Mouse (Mus musculus) forebrain, embryonic 10.5 days (tissue): ENCODE measurements around the gene Slc43a1. TPM values are rescaled to one million over a fixed set of nuclear protein-coding genes. Genes with fewer than 3 reads are reported as not detected.

Experiments
- DNase-seq: peaks from one replicate; pipeline ENCODE4 v3.0.0-alpha.2; 2017; ENCODE audit warnings: low spot score; ENCODE audit errors: extremely low spot score
- H3K27ac ChIP-seq: fragments of 300-500 bp; sonication (generic); 2 replicates; pipeline ENCODE4 v1.5.1; 2016; ENCODE audit warnings: mild to moderate bottlenecking
- H3K27me3 ChIP-seq: fragments of 300-500 bp; sonication (generic); 2 replicates; pipeline ENCODE4 v1.6.1; 2016; ENCODE audit warnings: mild to moderate bottlenecking; ENCODE audit not compliant: poor library complexity, severe bottlenecking
- H3K36me3 ChIP-seq: fragments of 300-500 bp; sonication (generic); replicated peaks from 2 replicates; pipeline ENCODE4 v1.6.1; 2016; ENCODE audit warnings: mild to moderate bottlenecking, moderate library complexity
- H3K4me1 ChIP-seq: fragments of 300-500 bp; sonication (generic); 2 replicates; pipeline ENCODE4 v1.6.1; 2016
- H3K4me3 ChIP-seq: fragments of 300-500 bp; sonication (generic); 2 replicates; pipeline ENCODE4 v1.5.1; 2016; ENCODE audit warnings: mild to moderate bottlenecking, moderate library complexity
- H3K9me3 ChIP-seq: fragments of 300-500 bp; sonication (generic); 2 replicates; pipeline ENCODE4 v1.6.1; 2016; ENCODE audit warnings: mild to moderate bottlenecking, moderate library complexity
- WGBS: fragments of 180-500 bp; shearing (Covaris S2); methylation state at CpG from one replicate; pipeline ENCODE4 v1.1.7; 2016; 5-methylcytosine and 5-hydroxymethylcytosine counted together
- polyA plus RNA-seq: library from polyadenylated mRNA; unstranded; fragments of >200 nt; fragmentation: Nextera tagmentation; extraction: Ambion mirVana; gene quantifications from 2 replicates; pipeline ENCODE4 v1.2.1, GENCODE M21; 2016

The Slc43a1 gene
- polyA plus RNA-seq, 1 experiment from 2014 or later = 28.5 TPM

- Histone ChIP-seq H3K4me1 (peaks cover 49% of the 10 kb centered on the region), H3K9me3 (no peaks in the 10 kb centered on the region), H3K4me3 (peak overlapping the region; percentile 34), H3K36me3 (no peaks in the 10 kb centered on the region), H3K27me3 (peaks cover 82% of the 10 kb centered on the region), H3K27ac (no peak overlapping the region)
- no peak for DNase-seq
- WGBS = 8% methylated on average over 6 of the region's 6 CpGs
These were observed 44.4 kb downstream of the Slc43a1 start for GRCm38 (mm10) chr2:84883084-84883483.

DNA sequence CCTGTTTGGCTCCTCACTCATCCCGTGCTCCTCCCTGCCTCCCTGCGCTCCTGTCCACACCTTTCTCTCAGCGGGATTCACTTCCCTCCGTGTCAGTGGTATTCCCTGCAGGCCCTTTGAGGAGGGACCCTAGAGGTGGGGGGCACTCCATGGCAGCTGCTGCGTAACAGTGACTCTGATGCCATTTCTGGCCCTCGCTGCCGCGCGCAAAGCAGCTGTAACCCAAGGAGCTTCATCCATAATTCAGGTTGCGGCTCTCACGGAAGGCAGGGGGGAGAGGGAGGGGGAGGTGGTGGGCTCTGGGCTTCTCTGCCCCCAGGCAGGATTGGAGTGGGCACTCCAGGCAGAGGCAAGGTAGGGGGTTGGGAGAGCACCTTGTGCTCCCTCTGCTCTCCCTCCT, 44.9 kb downstream of the Slc43a1 start:
- H3K9me3 ChIP-seq = no peaks in the 10 kb centered on the region
- peak overlapping the region; percentile 25; the same call in 1 of the 2 replicates for H3K27ac ChIP-seq
- H3K4me1 ChIP-seq = peaks cover 53% of the 10 kb centered on the region
- WGBS = 5% methylated on average over 11 of the region's 11 CpGs
- no peaks in the 10 kb centered on the region for H3K36me3 ChIP-seq
- peak overlapping the region; percentile 34 for H3K4me3 ChIP-seq
- DNase-seq = no peak
- peaks cover 87% of the 10 kb centered on the region for H3K27me3 ChIP-seq

GRCm38 (mm10) chr2:84883942-84884341, 45.3 kb downstream of the Slc43a1 start:
- Histone ChIP-seq H3K27ac (peak overlapping the region; percentile 25; the same call in 1 of the 2 replicates), H3K36me3 (no peaks in the 10 kb centered on the region), H3K9me3 (no peaks in the 10 kb centered on the region), H3K27me3 (peaks cover 91% of the 10 kb centered on the region), H3K4me1 (peaks cover 56% of the 10 kb centered on the region), H3K4me3 (peak overlapping the region; percentile 34; the same call in 1 of the 2 replicates)
- 62% methylated on average over 4 of the region's 4 CpGs for WGBS
- DNase-seq = no peak

GRCm38 (mm10) chr2:84884611-84885010, 46.0 kb downstream of the Slc43a1 start:
- H3K9me3 ChIP-seq = no peaks in the 10 kb centered on the region
- no peaks in the 10 kb centered on the region for H3K36me3 ChIP-seq
- peaks cover 63% of the 10 kb centered on the region for H3K4me1 ChIP-seq
- H3K27ac ChIP-seq = no peak overlapping the region
- H3K27me3 ChIP-seq = peaks cover 98% of the 10 kb centered on the region
- H3K4me3 ChIP-seq = no peak overlapping the region
- DNase-seq = no peak
- WGBS = 58% methylated on average over 4 of the region's 4 CpGs

DNA sequence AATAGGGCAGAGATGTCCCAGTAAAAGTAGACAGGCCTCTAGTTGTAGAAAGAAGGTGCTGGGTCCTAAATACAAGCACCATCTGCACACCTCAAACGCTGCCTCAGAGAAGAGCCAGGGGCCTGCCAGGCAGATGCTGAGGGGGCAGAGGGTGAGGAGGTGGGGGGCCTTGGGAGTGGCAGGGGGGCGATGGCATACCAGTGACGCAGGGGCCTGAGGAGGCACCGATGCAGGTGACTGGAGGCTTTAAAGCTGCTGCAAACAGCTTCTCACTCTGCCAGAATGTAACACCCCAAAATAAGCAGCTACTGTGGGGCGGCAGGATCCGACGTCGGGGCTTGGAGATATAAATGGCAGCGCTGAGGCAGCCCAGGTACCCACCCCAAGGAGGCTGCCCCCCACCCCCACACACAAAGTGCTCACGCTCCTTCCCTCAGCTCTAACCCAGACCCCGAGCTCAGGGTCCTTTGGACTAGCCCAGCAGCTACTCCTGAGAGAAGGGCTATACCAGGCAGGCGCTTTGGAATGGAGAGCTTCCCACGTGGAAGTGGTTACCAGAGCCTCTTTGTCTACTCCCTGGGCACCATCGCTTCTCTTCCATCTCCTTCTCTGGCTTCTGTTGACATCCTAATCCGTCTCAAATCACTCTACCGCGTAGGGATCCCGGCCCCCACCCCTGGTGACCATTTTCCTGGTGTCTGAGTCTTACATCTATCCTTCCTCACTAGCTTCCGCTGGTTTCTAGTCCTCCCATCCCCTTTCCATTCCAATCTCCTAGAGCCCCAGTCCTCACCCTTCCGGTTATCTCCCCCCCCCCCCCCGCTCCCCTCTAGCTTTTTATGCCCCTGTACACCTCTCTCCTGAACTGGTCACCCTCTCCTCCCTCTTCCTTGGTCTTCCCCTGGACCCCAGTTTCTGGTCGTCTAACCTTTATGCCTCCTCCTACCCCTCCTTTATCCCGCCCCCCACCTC, 46.7 kb downstream of the Slc43a1 start:
- H3K36me3 ChIP-seq = no peaks in the 10 kb centered on the region
- no peaks in the 10 kb centered on the region for H3K9me3 ChIP-seq
- peaks cover 100% of the 10 kb centered on the region for H3K27me3 ChIP-seq
- H3K4me1 ChIP-seq = peaks cover 64% of the 10 kb centered on the region
- DNase-seq = no peak
- 11% methylated on average over 20 of the region's 23 CpGs for WGBS
- H3K4me3 ChIP-seq = peak overlapping the region; percentile 66
- H3K27ac ChIP-seq = peak overlapping the region; percentile 73

- Histone ChIP-seq H3K9me3 (no peaks in the 10 kb centered on the region), H3K27ac (peak within 1 kb of the TSS; percentile 73), H3K36me3 (no peaks in the 10 kb centered on the region), H3K4me1 (peaks cover 64% of the 10 kb centered on the region), H3K27me3 (peaks cover 100% of the 10 kb centered on the region), H3K4me3 (peak within 1 kb of the TSS; percentile 66)
- under 1% methylated on average over 35 of the region's 35 CpGs for WGBS
- peak; percentile 44 for DNase-seq
These were observed 47.6 kb downstream of the Slc43a1 start, which contains the start of gene Rtn4rl2 for GRCm38 (mm10) chr2:84886234-84886731. Gene Rtn4rl2 (minus strand): TSS chr2:84886710.

- under 1% methylated on average over 29 of the region's 39 CpGs for WGBS
- peak overlapping the region; percentile 66 for H3K4me3 ChIP-seq
- H3K9me3 ChIP-seq = no peaks in the 10 kb centered on the region
- H3K27ac ChIP-seq = peak overlapping the region; percentile 73
- peaks cover 64% of the 10 kb centered on the region for H3K4me1 ChIP-seq
- H3K27me3 ChIP-seq = peaks cover 97% of the 10 kb centered on the region
- H3K36me3 ChIP-seq = no peaks in the 10 kb centered on the region
- peak; percentile 75 for DNase-seq
These were observed 48.2 kb downstream of the Slc43a1 start for GRCm38 (mm10) chr2:84886821-84887281.

DNA sequence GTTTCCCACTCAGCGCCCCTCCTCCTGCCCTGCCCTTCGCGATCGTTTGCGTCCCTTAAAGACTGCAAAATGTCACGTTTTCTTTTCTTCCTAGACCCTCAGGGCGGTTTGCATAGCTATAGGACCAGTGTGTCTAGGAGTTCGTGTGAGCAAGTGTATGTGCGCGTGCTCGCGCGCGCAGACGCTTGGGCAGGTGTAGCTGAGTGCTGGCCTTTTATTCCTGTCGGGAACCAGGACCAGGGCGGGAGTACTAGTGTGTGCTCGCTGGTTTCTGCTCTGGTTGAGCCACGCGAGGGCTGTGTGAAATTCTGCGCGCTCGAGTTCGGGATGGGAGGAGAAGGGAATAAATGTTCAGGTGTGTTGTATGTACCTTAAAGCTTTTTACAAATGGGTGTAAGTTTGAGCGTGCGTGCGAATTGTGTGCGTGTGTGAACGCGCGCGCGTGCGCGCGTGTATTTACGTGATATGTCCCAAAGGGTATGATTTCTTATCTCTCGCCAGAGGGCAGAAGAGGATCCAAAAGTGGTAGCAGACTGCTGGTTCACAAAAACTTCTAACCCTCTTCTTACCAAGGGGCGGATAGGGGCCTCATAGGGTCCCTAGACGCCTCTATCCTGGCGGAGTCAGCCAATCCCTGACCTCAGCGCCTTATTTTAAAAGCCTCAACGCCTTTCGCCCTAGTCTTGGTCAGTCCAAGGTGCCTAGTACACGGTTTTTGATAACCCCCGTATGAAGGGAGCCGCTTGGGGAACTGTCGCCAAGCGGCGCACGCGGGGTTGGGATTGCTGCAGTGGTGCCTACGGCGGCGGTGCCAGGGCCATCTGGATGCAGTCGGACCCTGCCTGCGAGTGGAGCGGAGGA, 49.0 kb downstream of the Slc43a1 start:
- WGBS = under 1% methylated on average over 58 of the region's 58 CpGs
- H3K27ac ChIP-seq = peak overlapping the region; percentile 25; the same call in 1 of the 2 replicates
- no peaks in the 10 kb centered on the region for H3K36me3 ChIP-seq
- peaks cover 61% of the 10 kb centered on the region for H3K4me1 ChIP-seq
- no peaks in the 10 kb centered on the region for H3K9me3 ChIP-seq
- DNase-seq = peak; percentile 49
- peak overlapping the region; percentile 66 for H3K4me3 ChIP-seq
- H3K27me3 ChIP-seq = peaks cover 89% of the 10 kb centered on the region

DNA sequence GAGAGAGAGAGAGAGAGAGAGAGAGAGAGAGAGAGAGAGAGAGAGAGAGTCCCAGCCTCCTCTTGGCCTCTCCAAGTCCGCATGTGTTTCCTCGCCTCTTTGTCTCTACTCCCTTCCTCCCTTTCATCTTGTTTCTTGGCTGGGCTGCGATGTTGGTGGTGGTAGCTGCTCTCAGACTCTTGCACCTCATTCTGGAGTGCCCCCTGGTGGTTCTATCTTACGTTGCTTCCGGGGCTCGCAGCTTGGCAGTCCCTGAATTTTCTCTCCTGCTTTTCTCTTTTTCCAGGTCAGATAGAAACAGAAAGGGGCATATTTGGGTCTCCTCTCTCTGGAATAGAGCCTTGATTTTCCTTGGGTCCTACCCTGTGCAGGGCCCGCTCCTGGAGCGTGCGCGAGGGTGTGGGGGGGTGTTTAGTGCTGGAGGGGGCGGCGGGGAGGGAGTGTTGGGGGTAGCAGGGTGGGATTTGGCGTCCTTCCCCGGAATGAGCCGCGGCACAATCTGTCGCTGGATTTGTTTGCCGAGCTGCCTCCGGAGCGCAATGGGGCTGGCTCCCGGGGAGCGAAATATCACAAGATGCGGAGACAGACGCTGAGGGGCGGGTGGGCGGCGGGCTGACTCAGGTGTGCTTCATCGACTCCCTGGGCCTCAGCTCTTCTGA, 50.1 kb downstream of the Slc43a1 start:
- peak overlapping the region; percentile 66 for H3K4me3 ChIP-seq
- H3K27me3 ChIP-seq = peaks cover 78% of the 10 kb centered on the region
- no peaks in the 10 kb centered on the region for H3K9me3 ChIP-seq
- H3K36me3 ChIP-seq = no peaks in the 10 kb centered on the region
- peaks cover 49% of the 10 kb centered on the region for H3K4me1 ChIP-seq
- peak; percentile 76 for DNase-seq
- WGBS = 1% methylated on average over 28 of the region's 28 CpGs
- peak overlapping the region; percentile 40 for H3K27ac ChIP-seq

- H3K27me3 ChIP-seq = peaks cover 71% of the 10 kb centered on the region
- 9% methylated on average over 14 of the region's 14 CpGs for WGBS
- no peaks in the 10 kb centered on the region for H3K9me3 ChIP-seq
- peak overlapping the region; percentile 40 for H3K27ac ChIP-seq
- peaks cover 46% of the 10 kb centered on the region for H3K4me1 ChIP-seq
- peak overlapping the region; percentile 66 for H3K4me3 ChIP-seq
- DNase-seq = no peak
- H3K36me3 ChIP-seq = no peaks in the 10 kb centered on the region
These were observed 50.8 kb downstream of the Slc43a1 start for GRCm38 (mm10) chr2:84889316-84890044.

DNA sequence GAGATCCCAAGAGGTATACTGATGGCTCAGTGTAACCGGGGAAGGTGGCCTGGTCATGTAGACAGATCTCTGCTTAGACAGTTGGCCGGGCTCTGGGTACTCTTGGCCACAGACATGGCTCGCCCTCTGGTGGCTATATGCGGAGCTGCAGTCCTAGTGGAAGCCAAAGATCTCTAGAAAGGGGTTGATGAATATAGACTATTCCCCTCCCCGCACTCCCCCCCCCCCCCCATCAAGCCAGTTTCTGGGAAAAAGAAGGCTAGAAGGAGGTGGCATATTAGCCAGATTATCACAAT, 51.3 kb downstream of the Slc43a1 start:
- peaks cover 66% of the 10 kb centered on the region for H3K27me3 ChIP-seq

More for the DNA sequence above, 51.3 kb downstream of the Slc43a1 start:
- no peaks in the 10 kb centered on the region for H3K9me3 ChIP-seq
- peaks cover 44% of the 10 kb centered on the region for H3K4me1 ChIP-seq
- H3K27ac ChIP-seq = no peak overlapping the region
- H3K36me3 ChIP-seq = no peaks in the 10 kb centered on the region
- no peak overlapping the region for H3K4me3 ChIP-seq
- peak; percentile 82 for DNase-seq
- 2% methylated on average over 5 of the region's 5 CpGs for WGBS
